Mouse (Mus musculus): ENCODE results near the gene Stum.

GRCm38 (mm10) chr1:180431833-180432232 lies 51.5 kb downstream of the Stum start:
- TF ChIP-seq CTCF (IDR thresholded peaks at IDR 0.05; ENCODE audit: low read depth, low read length) (no peak), POLR2A (IDR thresholded peaks at IDR 0.05; ENCODE audit: borderline replicate concordance, low read depth, low read length) (no peak)

Measured in bone marrow macrophage, adult 2 months (primary cell).